Mouse (Mus musculus): ENCODE results near the gene Kdelr1. TPM values are rescaled to one million over a fixed set of nuclear protein-coding genes. Genes with fewer than 3 reads are reported as not detected.

Gene Kdelr1
- total and polyA plus RNA-seq, 3 experiments, result 42.3 to 60.6 TPM; not detected in 1

GRCm38 (mm10) chr7:45869787-45870186, 2.8 kb upstream of the Kdelr1 start:
- peaks cover 12% of the 10 kb centered on the region for H3K79me2 ChIP-seq (ENCODE audit: control insufficient read depth, insufficient read depth, low read length, poor library complexity)
- TF ChIP-seq TAL1 (IDR thresholded peaks at IDR 0.05; ENCODE audit: low read length), result no peak
- no peak for TF ChIP-seq POLR2AphosphoS2 (IDR thresholded peaks at IDR 0.05; ENCODE audit: low read length)
- TF ChIP-seq MYC (IDR thresholded peaks at IDR 0.05; ENCODE audit: low read depth, low read length), result no peak
- TF ChIP-seq MAFK (IDR thresholded peaks at IDR 0.05; ENCODE audit: borderline replicate concordance, low read depth, low read length), result no peak
- TF ChIP-seq POLR2A (IDR thresholded peaks at IDR 0.05; ENCODE audit: control insufficient read depth in 1 of 2, insufficient read depth in 1 of 2, low read depth in 1 of 2, low read length in 2 of 2, poor library complexity in 1 of 2), result no peak
- TF ChIP-seq JUND (IDR thresholded peaks at IDR 0.05; ENCODE audit: low read depth, low read length), result no peak
- TF ChIP-seq NELFE (IDR thresholded peaks at IDR 0.05; ENCODE audit: low read depth, low read length), result no peak
- TF ChIP-seq KAT2A (conservative IDR thresholded peaks at IDR 0.05; ENCODE audit: low read depth, low read length), result no peak
- TF ChIP-seq UBTF (IDR thresholded peaks at IDR 0.05; ENCODE audit: borderline replicate concordance, insufficient read depth, low read depth, low read length), result no peak
- no peak for TF ChIP-seq ZMIZ1 (IDR thresholded peaks at IDR 0.05; ENCODE audit: low read depth, low read length)
- no peak for TF ChIP-seq RCOR1 (IDR thresholded peaks at IDR 0.05; ENCODE audit: low read depth, low read length)
- H3K9ac ChIP-seq (ENCODE audit: control insufficient read depth, low read depth, low read length, poor library complexity, severe bottlenecking), result no peak overlapping the region
- no peaks in the 10 kb centered on the region for H3K9me3 ChIP-seq (replicated peaks; ENCODE audit: insufficient read depth, low read length)
- DNase-seq (ENCODE audit: low read depth, low spot score), result no peak
- peaks cover 5 to 18% of the 10 kb centered on the region in 2 experiments; a peak in 3 of 4 replicates for H3K4me1 ChIP-seq (ENCODE audit: control insufficient read depth in 1 of 2, insufficient read depth in 2 of 2, low read length in 2 of 2)
- H3K4me3 ChIP-seq (ENCODE audit: control insufficient read depth in 1 of 2, insufficient read depth in 1 of 2, low read depth in 2 of 2, low read length in 2 of 2), result no peak overlapping the region
- H3K36me3 ChIP-seq (ENCODE audit: control insufficient read depth in 1 of 2, insufficient read depth in 2 of 2, low read length in 2 of 2), result peaks cover 0 to 7% of the 10 kb centered on the region in 2 experiments; a peak in 1 of 4 replicates
- H3K27ac ChIP-seq (ENCODE audit: control insufficient read depth, low read depth, low read length), result no peak overlapping the region
- H3K27me3 ChIP-seq (ENCODE audit: control insufficient read depth in 1 of 2, insufficient read depth in 2 of 2, low read length in 2 of 2), result no peaks in the 10 kb centered on the region; a peak in 1 of 4 replicates

GRCm38 (mm10) chr7:45870282-45871058, 2.1 kb upstream of the Kdelr1 start:
- Histone ChIP-seq H3K9me3 (replicated peaks; ENCODE audit: insufficient read depth, low read length) (no peaks in the 10 kb centered on the region), H3K4me3 (ENCODE audit: control insufficient read depth in 1 of 2, insufficient read depth in 1 of 2, low read depth in 2 of 2, low read length in 2 of 2) (no peak overlapping the region), H3K36me3 (ENCODE audit: control insufficient read depth in 1 of 2, insufficient read depth in 2 of 2, low read length in 2 of 2) (peaks cover 0 to 3% of the 10 kb centered on the region in 2 experiments; a peak in 1 of 4 replicates), H3K9ac (ENCODE audit: control insufficient read depth, low read depth, low read length, poor library complexity, severe bottlenecking) (no peak overlapping the region), H3K79me2 (ENCODE audit: control insufficient read depth, insufficient read depth, low read length, poor library complexity) (peaks cover 12% of the 10 kb centered on the region), H3K4me1 (ENCODE audit: control insufficient read depth in 1 of 2, insufficient read depth in 2 of 2, low read length in 2 of 2) (peaks cover 5 to 13% of the 10 kb centered on the region in 2 experiments; a peak in 3 of 4 replicates), H3K27me3 (ENCODE audit: control insufficient read depth in 1 of 2, insufficient read depth in 2 of 2, low read length in 2 of 2) (no peaks in the 10 kb centered on the region; a peak in 1 of 4 replicates), H3K27ac (ENCODE audit: control insufficient read depth, low read depth, low read length) (no peak overlapping the region)
- no peak for DNase-seq (ENCODE audit: low read depth, low spot score)
- TF ChIP-seq POLR2A (IDR thresholded peaks at IDR 0.05; ENCODE audit: control insufficient read depth in 1 of 2, insufficient read depth in 1 of 2, low read depth in 1 of 2, low read length in 2 of 2, poor library complexity in 1 of 2) (no peak), CHD2 (IDR thresholded peaks at IDR 0.05; ENCODE audit: low read length) (no peak), ZKSCAN1 (IDR thresholded peaks at IDR 0.05; ENCODE audit: low read depth, low read length) (no peak), SMC3 (IDR thresholded peaks at IDR 0.05; ENCODE audit: low read depth, low read length) (no peak), POLR2AphosphoS5 (IDR thresholded peaks at IDR 0.05; ENCODE audit: borderline replicate concordance, low read depth, low read length) (no peak), ZNF384 (IDR thresholded peaks at IDR 0.05; ENCODE audit: low read depth, low read length) (no peak), E2F4 (IDR thresholded peaks at IDR 0.05; ENCODE audit: borderline replicate concordance, low read depth, low read length) (no peak), TBP (IDR thresholded peaks at IDR 0.05; ENCODE audit: low read depth, low read length) (no peak), HCFC1 (IDR thresholded peaks at IDR 0.05; ENCODE audit: low read depth, low read length) (no peak), ZC3H11A (IDR thresholded peaks at IDR 0.05; ENCODE audit: low read depth, low read length) (no peak)

All from MEL (cell line).